Mouse (Mus musculus) spleen, adult 2 months (tissue): ENCODE results near the gene Hivep3. TPM values are rescaled to one million over a fixed set of nuclear protein-coding genes. Genes with fewer than 3 reads are reported as not detected.

Experiments used
- DNase-seq, 2 experiments: peaks; one replicate each; pipeline versions ENCODE4 v3.0.0 to v3.0.0-alpha.2; 2012 to 2021; ENCODE audit warnings: low spot score in 2 of 2, low read depth in 1 of 2
- H3K27ac ChIP-seq: fragments of 200-500 bp; 2 replicates; pipeline ENCODE4 v1.5.1; 2012; ENCODE audit warnings: low read length, inconsistent platforms; ENCODE audit not compliant: insufficient read depth
- H3K27me3 ChIP-seq: fragments of 200-500 bp; 2 replicates; pipeline ENCODE4 v1.6.1; 2012; ENCODE audit warnings: mild to moderate bottlenecking, moderate library complexity, low read length, inconsistent platforms; ENCODE audit not compliant: control insufficient read depth, insufficient read depth
- H3K36me3 ChIP-seq: fragments of 200-500 bp; 2 replicates; pipeline ENCODE4 v1.6.1; 2012; ENCODE audit warnings: mild to moderate bottlenecking, low read length, inconsistent platforms; ENCODE audit not compliant: control insufficient read depth, insufficient read depth
- H3K4me1 ChIP-seq: fragments of 200-500 bp; 2 replicates; pipeline ENCODE4 v1.6.1; 2011; ENCODE audit warnings: inconsistent platforms; ENCODE audit not compliant: control insufficient read depth, insufficient read depth, insufficient read length
- H3K4me3 ChIP-seq: fragments of 200-500 bp; 2 replicates; pipeline ENCODE4 v1.5.1; 2011; ENCODE audit warnings: mild to moderate bottlenecking, inconsistent platforms; ENCODE audit not compliant: insufficient read depth, insufficient read length; ENCODE audit errors: extremely low read depth
- CTCF ChIP-seq: fragments of 200-500 bp; IDR thresholded peaks from 2 replicates; pipeline ENCODE4 v1.5.1; 2011; ENCODE audit warnings: mild to moderate bottlenecking, inconsistent platforms; ENCODE audit not compliant: insufficient read depth, insufficient read length, insufficient replicate concordance; ENCODE audit errors: extremely low read depth
- POLR2A ChIP-seq: fragments of 200-500 bp; IDR thresholded peaks from 2 replicates; pipeline ENCODE4 v1.6.1; 2011; ENCODE audit warnings: low read depth, low read length, inconsistent platforms
- WGBS: fragments of 180-500 bp; shearing (Covaris S2); methylation state at CpG from one replicate; pipeline ENCODE4 v1.1.7; 2018; 5-methylcytosine and 5-hydroxymethylcytosine counted together
- polyA plus RNA-seq: library from polyadenylated mRNA; depleted of rRNA; stranded (reverse); fragments of >200 nt; gene quantifications from 2 replicates; pipeline ENCODE4 v1.2.3, GENCODE M21; 2012

Hivep3 gene
- polyA plus RNA-seq, 1 experiment, result 8.7 TPM

DNA sequence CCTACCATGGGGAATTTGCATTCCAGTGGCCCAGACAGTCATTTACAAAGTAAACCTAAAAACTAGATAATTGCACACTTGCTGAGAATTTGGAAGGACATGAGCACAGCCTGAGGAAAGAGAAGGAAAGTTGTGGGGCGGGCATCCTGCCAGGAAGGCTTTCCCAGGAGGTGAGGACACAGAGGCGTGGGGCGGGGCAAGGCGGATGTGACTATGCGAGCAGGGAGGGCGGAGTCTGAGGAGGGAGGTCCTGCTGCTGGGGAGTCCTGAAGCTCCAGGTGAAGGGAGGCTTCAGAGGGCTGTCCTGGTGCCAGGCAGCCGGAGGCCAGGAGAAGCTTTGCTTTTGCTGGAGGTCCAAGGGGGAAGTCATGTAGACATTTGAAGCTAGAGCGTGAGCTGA lies 118.9 kb downstream of the Hivep3 start:
- Histone ChIP-seq H3K27ac (no peak overlapping the region), H3K4me1 (peaks cover 4% of the 10 kb centered on the region; the same call in 1 of the 2 replicates), H3K36me3 (no peaks in the 10 kb centered on the region), H3K4me3 (no peak overlapping the region), H3K27me3 (no peaks in the 10 kb centered on the region)
- TF ChIP-seq POLR2A (no peak), CTCF (no peak)
- DNase-seq, result no peak
- 92% methylated on average over 8 of the region's 8 CpGs for WGBS

DNA sequence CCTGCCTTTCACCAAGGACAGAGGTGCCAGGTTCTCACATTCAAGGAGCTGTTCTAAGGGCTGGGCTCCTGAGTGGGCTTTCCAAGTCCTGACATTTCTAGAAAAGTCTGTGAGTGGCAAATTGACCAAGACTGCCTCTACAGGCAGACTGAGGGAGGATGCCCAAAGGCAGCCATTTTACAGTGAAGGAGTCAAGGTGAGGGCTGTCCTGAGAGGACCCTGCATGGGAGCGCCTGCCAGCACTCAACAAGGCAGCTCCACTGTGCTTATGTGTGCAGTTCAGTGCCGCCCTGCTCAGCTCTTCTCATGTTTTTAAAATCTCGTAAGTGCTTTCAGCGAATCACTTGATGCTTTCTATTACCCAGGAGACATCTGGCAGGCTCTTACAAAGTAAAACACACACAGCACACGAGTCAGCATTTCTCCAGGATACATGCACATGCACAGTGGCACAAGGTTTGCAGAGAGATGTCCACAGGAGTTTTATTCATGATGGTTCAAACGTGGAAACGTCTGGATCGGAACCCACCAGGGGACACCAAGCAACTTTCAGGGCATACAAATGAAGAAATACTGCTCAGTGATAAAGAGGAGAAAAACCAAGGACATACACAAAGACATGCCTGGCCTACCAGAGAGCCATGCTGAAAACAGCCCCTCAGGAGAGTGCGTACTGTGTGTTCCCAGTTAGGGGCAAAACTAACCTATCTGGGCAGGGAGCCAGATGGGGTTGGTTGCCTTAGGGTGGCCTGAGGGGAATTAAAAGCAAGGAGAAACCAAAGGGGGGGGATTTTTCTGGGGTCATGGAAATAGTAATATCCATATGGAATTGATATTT lies 120.9 kb downstream of the Hivep3 start:
- 90% methylated on average over 9 of the region's 9 CpGs for WGBS
- no peaks in the 10 kb centered on the region for H3K4me1 ChIP-seq
- H3K36me3 ChIP-seq, result no peaks in the 10 kb centered on the region
- no peak for TF ChIP-seq CTCF
- TF ChIP-seq POLR2A, result no peak
- H3K4me3 ChIP-seq, result no peak overlapping the region
- no peak for DNase-seq
- H3K27ac ChIP-seq, result no peak overlapping the region
- no peaks in the 10 kb centered on the region for H3K27me3 ChIP-seq

DNA sequence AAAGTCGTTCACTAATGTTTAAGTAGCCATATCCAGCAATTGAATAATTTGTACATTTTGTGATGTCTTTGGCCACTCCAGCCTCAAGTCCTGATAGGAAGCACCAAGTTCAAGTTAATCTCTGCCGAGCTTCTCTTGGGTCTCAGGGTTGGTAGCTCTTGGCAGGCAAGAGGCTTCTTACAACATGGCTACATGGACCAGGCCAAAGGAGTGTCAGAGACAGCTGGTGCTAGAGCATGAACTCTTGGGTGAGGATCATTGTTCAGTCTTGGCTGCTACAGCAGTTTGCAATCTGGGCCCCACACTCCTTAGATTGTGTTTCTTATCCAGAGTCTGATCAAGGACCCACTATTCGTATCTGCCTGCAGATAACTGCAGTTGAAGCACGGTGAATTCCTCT lies 125.9 kb downstream of the Hivep3 start:
- Histone ChIP-seq H3K4me1 (no peaks in the 10 kb centered on the region), H3K36me3 (no peaks in the 10 kb centered on the region), H3K27me3 (no peaks in the 10 kb centered on the region), H3K27ac (no peak overlapping the region), H3K4me3 (no peak overlapping the region)
- no peak for DNase-seq
- 79% methylated on average over 4 of the region's 4 CpGs for WGBS
- TF ChIP-seq POLR2A (no peak), CTCF (no peak)

DNA sequence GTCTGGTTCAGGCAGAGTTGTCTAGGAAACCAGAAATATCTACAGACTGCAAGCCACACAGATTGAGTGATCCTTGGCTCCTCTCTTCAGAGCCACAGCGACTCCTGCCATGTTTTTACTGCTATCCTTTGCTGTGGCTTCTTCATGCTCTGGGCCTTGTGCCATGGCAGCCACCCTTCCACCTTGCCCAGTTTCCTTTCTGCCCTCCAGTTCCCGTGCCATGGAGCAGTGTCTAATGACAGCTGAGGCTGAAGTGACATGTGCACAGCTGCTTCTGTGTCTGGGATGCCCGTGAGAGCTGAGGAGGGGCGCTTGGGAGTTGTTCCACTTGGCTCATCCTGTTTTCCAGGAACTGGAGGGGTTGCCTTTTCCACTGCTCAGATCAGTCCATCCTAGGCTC lies 127.4 kb downstream of the Hivep3 start:
- H3K36me3 ChIP-seq, result no peaks in the 10 kb centered on the region
- no peaks in the 10 kb centered on the region for H3K4me1 ChIP-seq
- H3K4me3 ChIP-seq, result no peak overlapping the region
- WGBS, result 60% methylated on average over 4 of the region's 4 CpGs
- no peaks in the 10 kb centered on the region for H3K27me3 ChIP-seq
- no peak overlapping the region for H3K27ac ChIP-seq
- TF ChIP-seq CTCF (no peak), POLR2A (no peak)
- DNase-seq, result no peak

DNA sequence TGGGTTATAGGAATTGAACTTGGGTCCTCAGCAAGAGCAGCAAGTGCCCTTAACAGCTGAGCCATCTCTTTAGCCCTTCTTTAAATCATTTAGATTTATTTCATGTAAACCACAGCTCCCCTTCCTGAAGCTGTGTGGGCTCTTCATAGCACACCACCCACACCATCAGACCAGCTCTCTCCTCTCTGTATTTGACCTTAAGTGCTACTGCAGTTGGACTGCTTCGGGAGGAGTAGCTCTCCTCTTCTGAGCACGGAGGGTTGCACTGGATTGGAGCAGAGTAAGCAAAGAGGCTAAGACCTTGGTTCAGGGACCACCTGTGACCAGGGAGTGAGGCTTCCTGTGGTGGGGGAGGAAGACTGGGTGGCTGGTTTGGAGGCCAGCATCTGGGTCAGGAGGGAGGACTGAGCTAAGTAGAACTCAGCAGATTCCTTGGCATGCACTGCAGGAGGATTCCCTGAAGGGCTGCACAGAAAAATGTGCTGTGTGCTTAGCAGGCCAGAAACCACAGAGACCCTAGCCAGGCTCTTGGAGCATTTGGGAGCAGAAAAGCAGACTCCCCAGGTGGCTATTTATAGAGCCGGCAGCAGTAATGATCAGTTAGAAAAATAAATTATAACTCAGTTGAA lies 132.4 kb downstream of the Hivep3 start:
- H3K27ac ChIP-seq, result no peak overlapping the region
- WGBS, result 28% methylated on average over 3 of the region's 3 CpGs
- H3K4me1 ChIP-seq, result no peaks in the 10 kb centered on the region
- no peaks in the 10 kb centered on the region for H3K27me3 ChIP-seq
- H3K36me3 ChIP-seq, result no peaks in the 10 kb centered on the region
- TF ChIP-seq CTCF (no peak), POLR2A (no peak)
- no peak for DNase-seq
- H3K4me3 ChIP-seq, result no peak overlapping the region

DNA sequence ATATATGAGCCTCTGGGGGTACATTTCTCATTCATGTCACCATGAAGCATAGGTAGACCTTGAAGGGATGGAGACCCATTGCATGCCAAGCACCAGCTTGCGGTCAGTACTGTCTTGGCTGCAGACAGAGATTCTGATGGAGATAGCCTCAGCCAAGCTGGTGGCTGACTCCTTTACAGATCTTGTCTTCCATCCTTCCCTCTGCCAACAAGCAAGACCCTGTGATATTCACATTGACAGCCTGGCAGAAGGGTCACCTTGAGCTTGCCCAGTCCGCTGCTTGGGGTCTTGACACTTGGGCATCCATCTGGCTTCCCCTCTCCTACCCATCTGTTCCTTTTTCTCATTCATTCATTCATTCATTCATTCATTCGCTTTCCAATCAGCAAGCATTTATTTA lies 133.5 kb downstream of the Hivep3 start:
- Histone ChIP-seq H3K27me3 (no peaks in the 10 kb centered on the region), H3K4me1 (no peaks in the 10 kb centered on the region), H3K36me3 (no peaks in the 10 kb centered on the region), H3K4me3 (no peak overlapping the region), H3K27ac (no peak overlapping the region)
- 97% methylated on average over 3 of the region's 3 CpGs for WGBS
- no peak for TF ChIP-seq POLR2A
- TF ChIP-seq CTCF, result no peak
- no peak for DNase-seq

DNA sequence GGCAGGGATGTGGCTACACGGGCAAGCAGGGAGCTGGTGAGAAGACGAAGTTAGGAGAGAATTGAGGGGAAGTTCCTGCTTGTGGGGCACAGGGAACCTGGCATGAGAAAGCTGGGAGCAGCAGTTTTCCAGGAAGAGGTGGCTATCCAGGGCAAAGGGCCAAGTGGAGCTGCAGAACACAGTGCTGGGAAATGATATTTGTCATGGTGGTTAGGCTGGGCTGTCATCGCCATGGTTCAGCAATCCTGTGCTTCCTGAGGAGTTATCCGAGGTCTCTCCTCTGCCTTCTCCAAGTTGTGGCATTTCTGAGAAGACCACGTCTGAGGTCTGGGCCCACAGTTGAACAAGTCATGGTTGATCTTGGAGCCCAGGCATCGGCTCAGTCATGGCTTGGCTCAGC lies 136.8 kb downstream of the Hivep3 start:
- H3K27me3 ChIP-seq, result no peaks in the 10 kb centered on the region
- H3K36me3 ChIP-seq, result no peaks in the 10 kb centered on the region
- DNase-seq, result no peak
- TF ChIP-seq CTCF, result no peak
- no peak for TF ChIP-seq POLR2A
- H3K27ac ChIP-seq, result no peak overlapping the region
- no peaks in the 10 kb centered on the region for H3K4me1 ChIP-seq
- 56% methylated on average over 6 of the region's 6 CpGs for WGBS
- H3K4me3 ChIP-seq, result no peak overlapping the region
